Mouse (Mus musculus): ENCODE results near the gene Ascl2.

The Ascl2 gene

DNA sequence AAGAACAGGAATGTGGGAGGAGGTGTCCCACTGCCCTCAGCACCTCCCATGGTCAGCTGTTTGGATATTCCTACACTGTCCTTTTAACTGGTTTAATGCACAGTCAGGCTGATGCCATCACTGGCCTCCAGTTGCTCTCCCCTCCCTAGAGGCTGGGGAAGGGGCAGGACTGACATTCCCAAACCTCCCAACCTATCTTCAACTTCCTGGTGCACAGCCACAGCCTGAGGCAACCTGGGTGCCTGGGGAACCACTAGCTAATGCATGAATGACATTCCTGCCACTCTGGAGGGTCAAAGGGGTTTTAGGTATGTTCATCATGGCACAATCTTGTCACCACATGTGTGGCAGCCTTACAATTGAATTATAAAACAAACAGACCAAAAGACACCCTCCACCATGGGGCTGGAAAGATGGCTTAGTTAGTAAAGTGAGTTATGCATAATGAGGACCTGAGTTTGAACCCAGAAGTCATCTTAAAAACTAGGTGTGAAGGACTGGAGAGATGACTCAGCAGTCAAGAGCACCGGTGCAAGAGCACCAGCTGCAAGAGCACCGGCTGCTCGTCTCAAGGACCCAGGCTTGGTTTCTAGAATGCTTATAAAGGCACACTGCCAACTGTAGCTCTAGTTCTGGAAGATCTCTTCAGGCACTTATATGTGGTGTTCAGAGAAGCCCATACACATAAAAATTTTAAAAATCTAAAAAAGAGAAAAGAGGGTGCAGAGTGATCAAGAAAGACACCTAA is 28.5 kb upstream of the Ascl2 start:
- DNase-seq (ENCODE audit: low spot score), result no peak

DNA sequence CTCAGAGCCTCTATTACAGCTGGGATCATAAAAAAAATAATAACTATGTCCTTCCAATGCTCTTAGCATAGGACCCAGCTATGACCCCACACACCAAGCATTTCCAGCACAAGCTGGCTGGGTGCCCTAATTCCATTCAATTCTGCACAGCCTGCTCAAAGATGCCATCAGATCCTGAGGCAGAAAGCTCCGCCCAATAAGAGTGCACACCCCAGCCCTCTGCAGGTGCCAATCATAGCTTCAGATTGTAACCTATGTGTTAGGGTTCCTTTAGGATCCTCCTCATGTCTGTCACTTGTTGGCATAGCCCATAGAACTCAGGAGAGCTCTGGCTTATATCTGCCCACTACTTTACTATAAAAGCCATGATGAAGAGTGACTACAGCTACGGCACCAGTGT is 27.9 kb upstream of the Ascl2 start:
- no peak for DNase-seq (ENCODE audit: low spot score)

DNA sequence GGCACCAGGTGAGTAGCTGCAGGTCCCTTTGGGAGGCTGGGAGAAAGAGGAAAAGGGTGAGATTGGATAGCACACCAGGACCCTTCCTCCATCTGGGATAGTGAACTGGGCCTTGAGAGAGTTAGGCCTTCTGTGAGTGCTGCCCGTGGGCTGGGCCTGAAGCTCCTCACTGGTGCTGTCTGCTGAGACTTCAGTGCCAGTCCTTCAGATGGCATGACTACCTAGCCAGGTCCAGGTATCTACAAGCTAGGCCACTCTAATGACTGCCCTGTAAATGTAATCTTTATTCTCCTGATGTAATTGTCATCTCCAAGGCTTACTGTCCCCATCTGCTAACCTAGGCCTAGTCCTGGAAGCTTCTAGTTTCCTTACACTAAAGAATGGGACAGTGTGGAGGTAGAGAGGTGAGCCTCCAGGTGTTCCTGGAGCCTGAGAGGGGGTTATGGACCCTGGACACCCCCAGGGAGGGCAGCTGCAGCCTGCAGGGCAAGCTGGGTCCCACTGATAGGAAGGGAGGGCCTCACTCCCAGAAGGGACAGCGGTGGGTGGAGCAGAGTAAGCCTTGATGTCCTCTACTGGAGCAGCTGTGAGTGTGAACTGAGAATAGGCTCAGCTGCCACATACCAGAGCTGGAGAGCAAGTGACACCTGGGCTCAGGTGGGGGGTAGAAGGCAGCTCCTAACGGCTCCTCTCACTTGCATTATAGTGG is 26.7 kb upstream of the Ascl2 start:
- no peak for DNase-seq (ENCODE audit: low spot score)

DNA sequence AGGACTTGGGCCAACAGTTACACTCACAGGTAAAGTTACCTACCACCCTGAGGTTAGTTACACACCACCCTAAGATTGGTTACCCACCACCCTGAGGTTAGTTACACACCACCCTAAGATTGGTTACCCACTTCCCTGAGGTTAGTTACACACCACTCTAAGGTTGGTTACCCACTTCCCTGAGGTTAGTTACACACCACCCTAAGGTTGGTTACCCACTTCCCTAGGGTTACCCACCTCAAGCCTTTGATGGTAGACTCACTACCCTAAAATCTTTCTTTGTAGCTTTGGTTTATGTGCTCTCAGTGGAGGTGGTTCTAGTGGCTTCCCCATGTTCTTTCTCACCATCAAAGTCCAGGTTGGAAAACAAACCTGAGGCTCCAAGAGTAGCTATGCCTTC is 25.9 kb upstream of the Ascl2 start:
- DNase-seq (ENCODE audit: low spot score), result no peak

DNA sequence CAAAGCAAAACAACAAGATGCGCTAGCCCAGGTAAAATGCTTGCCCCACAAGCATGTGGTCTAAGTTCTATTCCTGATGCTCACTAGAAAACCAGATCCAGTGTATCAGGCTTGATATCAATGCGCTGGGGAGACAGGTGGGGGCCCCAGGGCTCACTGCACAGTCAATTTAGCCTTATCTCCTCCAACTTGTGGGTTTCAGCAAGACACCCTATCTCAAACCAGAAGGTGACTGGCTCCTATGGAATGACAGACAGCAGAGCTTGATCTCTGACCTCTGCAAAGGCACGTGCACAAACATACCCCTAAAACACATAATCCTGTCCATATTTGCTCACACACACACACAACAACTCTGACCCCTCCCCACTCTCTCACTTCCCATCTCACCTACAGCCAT is 18.7 kb upstream of the Ascl2 start:
- no peak for DNase-seq (ENCODE audit: low spot score)

DNA sequence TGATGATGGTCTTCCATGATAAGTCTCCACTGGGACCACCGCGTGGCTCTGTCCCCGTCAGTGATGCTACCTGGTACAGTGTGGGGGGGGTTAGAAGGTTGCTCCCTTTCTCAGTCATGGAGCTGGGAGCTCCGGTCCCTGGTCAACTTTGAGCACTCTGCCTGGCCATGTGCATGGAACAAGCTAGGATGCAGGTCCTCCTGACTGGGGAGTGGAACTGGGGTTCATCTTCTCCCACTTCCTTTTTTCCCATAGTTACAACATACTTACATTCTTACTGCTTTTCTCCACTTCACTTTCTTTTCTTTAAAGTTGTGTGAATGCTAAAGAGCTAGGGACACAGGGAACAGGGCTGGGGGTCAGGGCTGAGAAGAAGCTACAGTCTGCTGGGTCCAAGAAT is 16.1 kb upstream of the Ascl2 start:
- no peak for DNase-seq (ENCODE audit: low spot score)

DNA sequence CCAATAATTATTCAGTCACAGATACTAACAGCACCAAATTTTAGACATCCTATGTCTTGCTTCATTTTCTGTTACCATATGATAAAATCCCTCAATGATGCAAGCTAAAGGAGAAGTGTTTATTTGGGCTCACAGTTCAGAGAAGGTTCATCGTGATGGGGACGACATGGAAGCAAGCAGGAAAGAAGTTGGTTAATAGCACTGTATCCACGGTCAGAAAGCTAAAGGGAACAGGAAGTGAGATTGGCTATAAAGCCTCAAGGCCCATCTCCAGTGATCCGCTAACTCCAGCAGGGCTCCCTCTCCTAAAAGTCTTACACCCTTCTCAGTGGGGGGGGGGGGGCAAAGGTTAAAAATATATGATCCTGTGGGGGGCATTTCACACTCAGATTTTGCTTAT is 12.8 kb upstream of the Ascl2 start:
- no peak for DNase-seq (ENCODE audit: low spot score)

DNA sequence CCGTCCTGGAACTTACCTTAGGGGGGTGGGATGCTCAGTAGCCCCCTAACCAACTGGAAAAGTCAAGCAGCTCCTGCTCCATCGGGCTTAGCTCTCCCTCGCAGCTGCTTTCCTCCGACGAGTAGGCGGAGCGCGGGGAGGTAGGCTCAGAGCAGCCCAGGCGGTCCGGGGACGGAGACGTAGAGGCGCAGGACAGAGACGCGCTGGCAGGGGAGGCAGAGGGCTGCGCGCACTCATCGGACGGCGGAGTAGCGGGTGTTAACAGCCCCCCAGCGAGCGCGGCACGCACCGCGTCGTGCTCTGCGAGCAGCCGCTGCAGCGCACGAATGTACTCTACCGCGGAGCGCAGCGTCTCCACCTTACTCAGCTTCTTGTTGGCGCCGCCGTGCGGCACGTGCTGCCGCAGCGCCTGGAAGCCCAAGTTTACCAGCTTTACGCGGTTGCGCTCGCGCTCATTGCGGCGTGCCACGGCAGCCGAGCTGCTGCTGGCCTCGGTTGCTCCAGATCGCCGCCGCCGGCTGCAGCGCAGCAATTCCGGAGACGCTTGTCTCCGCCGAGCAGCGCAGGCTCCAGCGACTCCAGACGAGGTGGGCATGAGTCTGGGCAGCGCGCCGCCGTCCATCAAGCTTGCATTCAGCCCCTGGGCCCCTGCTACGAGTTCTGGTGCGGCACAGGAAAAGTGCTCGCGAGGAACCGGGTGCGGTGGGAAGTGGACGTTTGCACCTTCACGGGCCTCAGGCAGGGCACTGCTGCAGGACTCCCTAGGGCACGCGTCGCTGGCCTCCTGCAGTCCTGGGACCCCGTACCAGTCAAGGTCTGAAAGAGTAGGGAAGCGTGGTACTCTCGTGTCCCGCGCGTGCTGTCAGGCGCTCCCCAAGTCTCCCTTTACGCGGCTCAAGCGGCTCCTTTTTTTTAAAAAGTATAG is 918 bp downstream of the Ascl2 start:
- peak; percentile 17 for DNase-seq (ENCODE audit: low spot score)

DNA sequence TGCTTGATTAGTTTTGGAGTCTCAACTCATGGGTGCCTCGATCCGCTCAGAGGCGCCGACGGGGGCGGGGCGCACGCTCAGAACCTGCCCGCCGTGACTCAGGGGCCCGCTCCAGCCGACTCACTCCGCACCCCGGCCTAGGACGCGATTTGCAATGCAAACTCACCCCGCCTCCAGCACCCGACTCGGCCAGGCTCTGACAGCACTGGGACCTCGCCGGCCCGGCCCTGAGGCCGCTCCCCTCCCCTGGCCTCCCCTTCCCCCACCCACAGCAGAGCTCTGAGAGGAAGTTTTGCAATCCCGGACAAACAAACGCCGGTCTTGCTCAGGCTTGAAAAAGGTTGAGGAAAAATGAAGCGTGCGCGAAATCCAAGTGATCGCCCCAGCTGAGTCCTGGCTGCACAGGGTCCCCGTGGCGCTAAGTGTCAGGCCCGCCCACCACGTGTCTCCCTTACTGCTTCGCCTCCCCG is 1.6 kb downstream of the Ascl2 start:
- no peak for DNase-seq (ENCODE audit: low spot score)

DNA sequence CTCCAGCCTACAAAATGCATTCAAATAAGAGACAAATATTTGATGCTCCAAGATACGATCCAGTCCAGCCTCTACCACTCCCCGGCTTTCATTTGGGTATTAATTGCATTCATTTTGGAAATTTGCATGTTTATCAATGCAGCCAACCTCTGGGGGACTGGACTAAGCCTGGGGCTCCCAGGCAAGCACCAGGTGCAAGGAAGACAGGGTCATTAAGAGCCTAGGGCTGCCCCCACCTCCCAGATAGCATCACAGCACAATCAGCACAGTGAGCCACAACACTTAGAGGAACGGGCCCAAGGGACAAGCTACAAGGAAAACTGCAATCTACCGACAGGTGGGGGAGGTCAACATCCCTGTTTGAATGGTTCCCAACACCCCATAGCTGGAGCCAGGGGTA is 9.3 kb downstream of the Ascl2 start:
- no peak for DNase-seq (ENCODE audit: low spot score)

DNA sequence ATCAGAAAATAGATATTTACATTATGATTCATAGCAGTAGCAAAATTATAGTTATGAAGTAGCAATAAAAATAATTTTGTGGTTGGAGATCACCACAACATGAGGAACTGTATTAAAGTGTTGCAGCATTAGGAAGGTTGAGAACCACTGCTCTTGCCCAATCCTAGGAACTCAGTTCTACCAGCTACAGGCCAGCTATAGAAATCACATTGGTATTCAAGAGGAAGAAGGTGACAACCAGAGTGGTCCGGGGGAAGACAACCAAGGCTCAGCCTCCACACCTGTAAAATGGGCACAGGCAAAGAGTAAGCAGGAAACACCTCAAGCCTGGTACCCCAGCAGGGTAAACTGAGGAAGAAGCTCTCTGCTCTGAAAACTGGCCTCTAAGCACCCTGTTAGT is 10.2 kb downstream of the Ascl2 start:
- DNase-seq (ENCODE audit: low spot score), result no peak

DNA sequence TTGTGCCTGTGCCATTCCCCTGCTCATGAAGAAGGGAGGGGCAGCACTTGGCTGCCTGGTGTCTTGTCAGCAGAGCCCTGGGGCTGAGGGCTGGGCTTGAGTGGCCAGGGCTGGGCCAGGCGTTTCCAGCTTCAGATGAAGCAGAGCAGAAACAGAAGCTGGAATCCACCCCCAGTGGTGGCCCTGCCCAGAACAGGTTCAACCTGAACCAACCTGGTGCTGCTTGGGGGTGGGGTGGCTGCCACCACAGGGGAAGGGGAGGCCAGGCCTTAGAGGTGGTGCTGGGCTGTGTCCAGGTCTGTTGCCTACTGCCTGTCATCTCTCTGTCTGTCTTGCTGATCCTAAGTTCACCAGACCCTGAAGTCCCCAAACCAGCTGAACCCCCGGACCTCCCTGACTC is 13.0 kb downstream of the Ascl2 start:
- DNase-seq (ENCODE audit: low spot score), result no peak

DNA sequence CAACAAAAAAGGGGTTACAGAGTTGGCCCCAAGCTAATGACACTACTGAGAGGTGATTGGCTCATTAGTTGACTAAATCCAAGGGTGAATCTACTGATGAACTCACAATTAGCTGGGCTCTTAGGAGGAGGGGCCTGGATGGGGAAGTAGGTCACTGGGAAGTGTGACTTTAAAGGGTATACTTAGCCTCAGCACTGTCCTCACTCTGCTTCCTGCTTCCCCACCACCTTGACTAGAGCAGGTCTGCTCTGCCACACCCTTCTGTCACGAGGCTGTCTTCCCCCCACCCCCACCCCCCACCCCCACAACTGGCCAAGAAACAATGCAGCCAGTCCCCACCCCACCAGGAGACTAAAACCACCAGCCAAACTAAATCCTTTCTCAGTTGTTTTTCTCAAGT is 19.5 kb downstream of the Ascl2 start:
- DNase-seq (ENCODE audit: low spot score), result no peak

DNA sequence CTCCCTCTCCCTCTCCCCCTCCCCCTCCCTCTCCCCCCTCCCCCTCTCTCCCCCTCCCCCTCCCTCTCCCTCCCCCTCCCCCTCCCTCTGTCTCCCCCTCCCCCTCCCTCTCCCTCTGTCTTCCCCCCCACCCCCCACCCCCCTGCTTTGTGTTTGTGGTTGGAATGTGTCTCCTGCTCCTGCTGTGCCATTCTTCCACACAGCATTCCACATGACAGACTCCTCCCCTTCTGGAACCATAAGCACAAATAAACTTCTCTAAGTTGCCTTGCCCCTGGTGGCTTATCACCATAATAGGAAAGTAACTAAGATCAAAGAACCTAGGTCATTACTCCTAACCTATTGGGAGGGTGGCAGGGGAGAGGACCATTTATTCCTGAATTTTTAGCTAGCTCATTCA is 31.4 kb downstream of the Ascl2 start:
- no peak for DNase-seq (ENCODE audit: low spot score)

DNA sequence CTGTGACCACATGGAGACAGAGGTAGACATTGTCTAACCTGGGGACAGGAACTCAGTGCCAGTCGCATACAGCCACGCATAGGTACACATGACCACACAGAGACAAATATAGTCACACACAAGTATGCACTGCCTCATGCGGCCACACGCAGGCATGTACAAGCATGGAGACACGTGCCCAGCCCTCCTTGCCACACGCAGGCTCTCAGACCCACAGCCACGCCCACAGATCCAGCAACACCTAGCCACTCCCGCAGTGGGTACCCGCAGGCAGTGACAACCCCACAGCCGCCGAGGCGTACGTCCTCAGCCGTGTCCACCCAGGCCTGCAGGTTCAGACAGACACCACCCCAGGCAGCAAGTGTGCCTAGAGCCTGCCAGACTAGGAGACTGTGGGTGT is 33.4 kb downstream of the Ascl2 start:
- no peak for DNase-seq (ENCODE audit: low spot score)

DNA sequence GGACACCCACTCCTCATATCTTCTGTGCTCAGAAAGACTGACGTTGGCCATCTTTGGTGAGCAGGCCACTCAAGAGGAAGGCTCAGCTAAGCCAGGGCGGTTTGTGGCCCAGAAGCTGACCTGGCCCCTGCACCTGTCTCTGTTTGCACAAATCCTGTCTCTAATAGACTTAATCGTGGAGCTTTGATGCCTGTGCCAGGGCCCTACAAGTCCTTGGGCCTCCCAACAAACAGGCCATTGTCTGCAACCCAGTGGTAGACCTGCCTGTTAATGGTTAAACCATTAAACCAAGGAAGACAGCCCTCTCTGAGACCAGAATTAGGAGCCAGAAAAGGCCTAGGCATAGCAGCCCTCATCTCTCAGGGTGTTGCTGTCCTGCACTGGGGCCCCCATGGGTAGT is 36.6 kb downstream of the Ascl2 start:
- no peak for DNase-seq (ENCODE audit: low spot score)

DNA sequence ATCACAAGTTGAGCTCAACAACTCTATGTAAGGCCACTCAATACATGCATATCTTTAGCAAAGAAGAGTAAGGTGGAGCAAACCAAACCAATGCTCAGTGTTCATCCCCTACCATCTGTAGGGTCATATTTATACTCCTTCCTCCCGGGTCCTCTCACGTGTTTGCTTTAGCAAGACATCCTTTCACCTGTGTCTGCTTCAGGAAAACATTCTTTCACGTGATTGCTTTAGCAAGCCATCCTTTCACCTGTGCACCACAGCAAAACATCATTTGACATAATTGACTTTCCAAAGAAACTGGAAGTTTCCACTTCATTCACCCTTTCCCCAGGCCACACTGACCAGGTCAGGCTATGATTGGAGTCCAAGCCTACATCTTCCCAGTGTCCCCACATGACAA is 38.0 kb downstream of the Ascl2 start, which contains the start of gene Th:
Gene Th, minus strand, starts transcription at position 101 of the 400 bp plus-strand sequence.
- DNase-seq (ENCODE audit: low spot score), result no peak

DNA sequence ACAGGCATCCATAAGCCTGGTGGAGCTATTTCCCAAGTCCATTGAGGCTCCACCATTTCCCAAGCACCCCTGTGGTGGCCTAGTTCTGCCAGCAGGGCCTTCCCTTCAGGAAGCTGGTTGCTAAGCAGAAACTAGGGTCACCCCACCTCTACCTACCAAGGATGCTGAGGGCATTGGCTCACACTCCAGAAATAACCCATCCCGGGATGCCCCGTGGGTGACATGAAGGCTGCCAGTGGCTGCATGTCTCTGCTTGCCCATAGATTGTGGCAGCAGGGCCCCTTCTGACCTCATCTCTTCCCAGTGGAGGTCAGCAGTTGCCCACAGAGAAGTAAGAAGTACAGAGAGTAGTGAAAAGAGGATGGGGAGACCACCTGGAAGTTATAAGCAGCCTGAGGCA is 39.5 kb downstream of the Ascl2 start:
- DNase-seq (ENCODE audit: low spot score), result no peak

DNA sequence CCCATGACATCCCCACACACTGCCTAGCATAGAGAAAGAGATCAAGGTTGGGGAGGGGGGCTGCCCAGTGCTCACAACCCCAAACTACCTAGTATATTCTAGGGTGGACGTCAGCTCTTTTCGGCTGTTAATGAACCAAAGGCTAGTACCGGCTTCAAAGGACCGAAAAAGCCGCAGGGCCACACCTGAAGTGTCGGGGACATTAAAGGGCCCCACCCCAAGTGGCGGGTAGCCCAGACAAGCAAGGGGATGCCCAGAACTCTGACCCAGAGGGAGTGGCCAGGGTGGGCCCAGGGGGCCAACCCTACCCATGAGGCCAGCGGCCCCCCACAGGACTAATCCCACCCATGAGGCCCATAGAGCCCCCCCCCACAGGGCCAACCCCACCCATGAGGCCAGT is 41.8 kb downstream of the Ascl2 start:
- DNase-seq (ENCODE audit: low spot score), result no peak

DNA sequence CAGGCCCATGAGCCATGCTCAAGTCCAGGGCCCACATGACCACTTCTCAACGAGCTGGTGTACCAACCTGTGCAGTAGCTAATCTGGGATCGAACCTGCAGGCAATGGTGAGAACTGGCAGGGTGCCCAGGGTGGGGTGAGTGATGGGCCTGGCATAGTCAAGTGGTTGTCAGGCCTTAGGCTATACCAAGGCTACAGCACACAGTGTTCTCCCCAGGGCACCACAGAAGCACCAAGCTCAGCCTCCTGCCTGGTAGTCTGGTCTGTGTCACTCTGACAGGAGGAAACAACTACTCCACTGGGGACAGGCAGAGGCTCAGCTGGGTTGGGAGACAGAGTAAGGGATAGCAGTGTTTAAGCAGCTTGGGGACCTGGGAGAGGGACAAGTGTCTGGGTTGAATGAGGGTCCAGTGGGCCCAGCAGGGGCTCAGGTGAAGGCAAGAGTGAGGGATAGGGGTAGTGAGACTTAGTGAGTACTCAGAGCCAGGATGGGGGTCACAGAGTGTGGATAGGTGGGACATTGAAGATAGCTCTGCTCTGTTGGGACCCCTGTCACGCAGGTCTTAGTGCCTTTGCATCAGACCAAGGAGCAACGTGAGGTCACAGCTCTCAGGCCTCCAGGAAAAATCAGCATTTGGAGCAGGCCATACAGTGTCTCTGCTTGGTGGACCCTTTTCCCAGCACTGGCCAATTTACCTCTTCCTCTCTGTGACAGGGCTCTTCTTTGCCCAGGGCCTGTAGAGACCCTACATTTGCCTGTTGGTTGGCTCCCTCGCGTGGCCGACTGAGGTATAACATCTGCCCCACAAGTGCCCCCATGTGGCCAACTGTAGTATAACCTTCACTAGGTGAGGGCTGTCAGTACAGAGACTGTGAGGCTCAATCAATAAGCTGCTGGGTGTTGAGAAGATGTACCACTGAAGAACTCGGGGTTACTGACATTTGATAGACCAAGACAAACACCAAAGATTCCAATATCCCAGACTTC is 50.1 kb downstream of the Ascl2 start:
- peak; percentile 71 for DNase-seq (ENCODE audit: low spot score)

DNA sequence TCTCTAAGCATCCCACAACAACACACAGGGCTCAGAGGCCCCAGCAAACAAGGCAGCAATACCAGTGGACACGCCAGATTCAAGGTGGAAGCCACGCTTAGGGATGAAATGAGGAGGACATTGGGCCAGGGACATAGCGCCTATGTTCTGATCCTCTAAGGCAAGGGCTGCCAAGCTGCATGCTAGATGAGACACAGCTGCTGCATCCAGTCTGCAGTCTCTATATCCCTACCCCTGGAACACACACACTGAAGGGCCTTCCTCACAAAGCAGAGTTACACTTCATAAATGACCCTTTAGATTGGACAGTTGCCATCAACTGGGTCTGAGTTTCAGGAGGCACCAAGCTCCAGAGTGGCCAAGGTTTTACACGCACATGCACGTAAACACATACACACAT is 51.4 kb downstream of the Ascl2 start:
- DNase-seq (ENCODE audit: low spot score), result no peak
